Mouse (Mus musculus) liver, embryonic 14.5 days (tissue): Measurements from ENCODE around the gene Flywch2.

Source experiments
- CTCF ChIP-seq: IDR thresholded peaks from 2 replicates; pipeline ENCODE4 v1.5.1; 2016; ENCODE audit warnings: antibody characterized with exemption, low read depth, control low read depth
- EP300 ChIP-seq: IDR thresholded peaks from 2 replicates; pipeline ENCODE4 v1.6.1; 2016; ENCODE audit warnings: antibody characterized with exemption, low read depth

GRCm38 (mm10) chr17:23762976-23763375 lies 22.9 kb downstream of the Flywch2 start:
- TF ChIP-seq EP300 (no peak), CTCF (no peak)
